Mouse (Mus musculus): ENCODE measurements around the gene Ccdc9. TPM values are rescaled to one million over a fixed set of nuclear protein-coding genes. Genes with fewer than 3 reads are reported as not detected.
"Not testable (repeated sequence)": the region's sequence is repeated elsewhere in the genome, so short reads cannot be mapped to it uniquely, and the experiment has no call there.

The Ccdc9 gene
- polyA plus RNA-seq, 1 experiment: 7.0 TPM

- peaks cover 2% of the 10 kb centered on the region; the same call in 1 of the 2 replicates for H3K9me3 ChIP-seq (ENCODE audit: control insufficient read depth, low read length)
- H3K36me3 ChIP-seq (ENCODE audit: control insufficient read depth): peaks cover 10% of the 10 kb centered on the region
- no peaks in the 10 kb centered on the region for H3K27me3 ChIP-seq (ENCODE audit: control insufficient read depth)
- TF ChIP-seq TAL1 (IDR thresholded peaks at IDR 0.05; ENCODE audit: low read length) (no peak), GATA1 (IDR thresholded peaks at IDR 0.05; ENCODE audit: low read length) (no peak)
- H3K4me1 ChIP-seq (ENCODE audit: control insufficient read depth): peaks cover 6% of the 10 kb centered on the region
- no peak overlapping the region for H3K4me3 ChIP-seq (replicated peaks)
Measured at GRCm38 (mm10) chr7:16263843-16264242, 22.8 kb downstream of the Ccdc9 start.

- no peak for TF ChIP-seq GATA1 (IDR thresholded peaks at IDR 0.05; ENCODE audit: low read length)
- no peak for TF ChIP-seq TAL1 (IDR thresholded peaks at IDR 0.05; ENCODE audit: low read length)
- H3K9me3 ChIP-seq (ENCODE audit: control insufficient read depth, low read length): peaks cover 2% of the 10 kb centered on the region; the same call in 1 of the 2 replicates
- peaks cover 4% of the 10 kb centered on the region for H3K4me1 ChIP-seq (ENCODE audit: control insufficient read depth)
- no peak overlapping the region for H3K4me3 ChIP-seq (replicated peaks)
- no peaks in the 10 kb centered on the region for H3K27me3 ChIP-seq (ENCODE audit: control insufficient read depth)
- peaks cover 4% of the 10 kb centered on the region for H3K36me3 ChIP-seq (ENCODE audit: control insufficient read depth)
Measured at GRCm38 (mm10) chr7:16263015-16263787, 23.4 kb downstream of the Ccdc9 start.

- peaks cover 2% of the 10 kb centered on the region; the same call in 1 of the 2 replicates for H3K9me3 ChIP-seq (ENCODE audit: control insufficient read depth, low read length)
- H3K4me3 ChIP-seq (replicated peaks): no peak overlapping the region
- H3K27me3 ChIP-seq (ENCODE audit: control insufficient read depth): peaks cover 3% of the 10 kb centered on the region
- peaks cover 3% of the 10 kb centered on the region for H3K4me1 ChIP-seq (ENCODE audit: control insufficient read depth)
- H3K36me3 ChIP-seq (ENCODE audit: control insufficient read depth): peaks cover 2% of the 10 kb centered on the region; the same call in 1 of the 2 replicates
- TF ChIP-seq TAL1 (IDR thresholded peaks at IDR 0.05; ENCODE audit: low read length): no peak
- TF ChIP-seq GATA1 (IDR thresholded peaks at IDR 0.05; ENCODE audit: low read length): no peak
Measured at GRCm38 (mm10) chr7:16261097-16261496, 25.5 kb downstream of the Ccdc9 start.

GRCm38 (mm10) chr7:16259110-16259590 lies 27.4 kb downstream of the Ccdc9 start, which contains the start of gene C5ar1:
Gene C5ar1 (minus strand): TSS chr7:16259540.
- no peaks in the 10 kb centered on the region for H3K36me3 ChIP-seq (ENCODE audit: control insufficient read depth)
- peaks cover 3% of the 10 kb centered on the region for H3K4me1 ChIP-seq (ENCODE audit: control insufficient read depth)
- H3K27me3 ChIP-seq (ENCODE audit: control insufficient read depth): peaks cover 3% of the 10 kb centered on the region
- TF ChIP-seq TAL1 (IDR thresholded peaks at IDR 0.05; ENCODE audit: low read length): no peak
- no peak for TF ChIP-seq GATA1 (IDR thresholded peaks at IDR 0.05; ENCODE audit: low read length)
- no peaks in the 10 kb centered on the region for H3K9me3 ChIP-seq (ENCODE audit: control insufficient read depth, low read length)
- H3K4me3 ChIP-seq (replicated peaks): no peak within 1 kb of the TSS

- TF ChIP-seq TAL1 (IDR thresholded peaks at IDR 0.05; ENCODE audit: low read length) (no peak), GATA1 (IDR thresholded peaks at IDR 0.05; ENCODE audit: low read length) (no peak)
- H3K4me1 ChIP-seq (ENCODE audit: control insufficient read depth): peaks cover 1% of the 10 kb centered on the region
- H3K4me3 ChIP-seq (replicated peaks): no peak overlapping the region
- no peaks in the 10 kb centered on the region for H3K36me3 ChIP-seq (ENCODE audit: control insufficient read depth)
- H3K9me3 ChIP-seq (ENCODE audit: control insufficient read depth, low read length): no peaks in the 10 kb centered on the region
- H3K27me3 ChIP-seq (ENCODE audit: control insufficient read depth): peaks cover 3% of the 10 kb centered on the region
Measured at GRCm38 (mm10) chr7:16257830-16258229, 28.8 kb downstream of the Ccdc9 start.

GRCm38 (mm10) chr7:16255963-16256362 lies 30.6 kb downstream of the Ccdc9 start:
- H3K9me3 ChIP-seq (ENCODE audit: control insufficient read depth, low read length); H3K4me1 ChIP-seq (ENCODE audit: control insufficient read depth); H3K4me3 ChIP-seq (replicated peaks); H3K36me3 ChIP-seq (ENCODE audit: control insufficient read depth); H3K27me3 ChIP-seq (ENCODE audit: control insufficient read depth): not testable (repeated sequence)

GRCm38 (mm10) chr7:16254195-16254594 lies 32.4 kb downstream of the Ccdc9 start:
- no peaks in the 10 kb centered on the region for H3K4me1 ChIP-seq (ENCODE audit: control insufficient read depth)
- H3K4me3 ChIP-seq (replicated peaks): no peak overlapping the region
- no peaks in the 10 kb centered on the region for H3K9me3 ChIP-seq (ENCODE audit: control insufficient read depth, low read length)
- no peaks in the 10 kb centered on the region for H3K36me3 ChIP-seq (ENCODE audit: control insufficient read depth)
- H3K27me3 ChIP-seq (ENCODE audit: control insufficient read depth): peaks cover 3% of the 10 kb centered on the region
- TF ChIP-seq TAL1 (IDR thresholded peaks at IDR 0.05; ENCODE audit: low read length) (no peak), GATA1 (IDR thresholded peaks at IDR 0.05; ENCODE audit: low read length) (no peak)

- no peak overlapping the region for H3K4me3 ChIP-seq (replicated peaks)
- H3K27me3 ChIP-seq (ENCODE audit: control insufficient read depth): no peaks in the 10 kb centered on the region
- H3K4me1 ChIP-seq (ENCODE audit: control insufficient read depth): no peaks in the 10 kb centered on the region
- TF ChIP-seq GATA1 (IDR thresholded peaks at IDR 0.05; ENCODE audit: low read length) (no peak), TAL1 (IDR thresholded peaks at IDR 0.05; ENCODE audit: low read length) (no peak)
- no peaks in the 10 kb centered on the region for H3K9me3 ChIP-seq (ENCODE audit: control insufficient read depth, low read length)
- H3K36me3 ChIP-seq (ENCODE audit: control insufficient read depth): no peaks in the 10 kb centered on the region
Measured at GRCm38 (mm10) chr7:16250687-16251086, 35.9 kb downstream of the Ccdc9 start.

- Histone ChIP-seq H3K4me3 (replicated peaks) (no peak overlapping the region), H3K27me3 (ENCODE audit: control insufficient read depth) (no peaks in the 10 kb centered on the region), H3K4me1 (ENCODE audit: control insufficient read depth) (peaks cover 27% of the 10 kb centered on the region), H3K9me3 (ENCODE audit: control insufficient read depth, low read length) (no peaks in the 10 kb centered on the region), H3K36me3 (ENCODE audit: control insufficient read depth) (no peaks in the 10 kb centered on the region)
- TF ChIP-seq GATA1 (IDR thresholded peaks at IDR 0.05; ENCODE audit: low read length): no peak
- TF ChIP-seq TAL1 (IDR thresholded peaks at IDR 0.05; ENCODE audit: low read length): no peak
Measured at GRCm38 (mm10) chr7:16245958-16246357, 40.6 kb downstream of the Ccdc9 start.
